Mouse (Mus musculus) small intestine, adult 2 months (tissue): Measurements from ENCODE around the gene Tnfrsf11a. TPM values are rescaled to one million over a fixed set of nuclear protein-coding genes. Genes with fewer than 3 reads are reported as not detected.

ENCODE experiments used
- H3K27ac ChIP-seq: fragments of 200-500 bp; 2 replicates; pipeline ENCODE4 v1.5.1; 2012; ENCODE audit warnings: low read depth, low read length, control low read depth, inconsistent platforms; ENCODE audit not compliant: insufficient read depth
- H3K27me3 ChIP-seq: fragments of 200-500 bp; 2 replicates; pipeline ENCODE4 v1.6.1; 2012; ENCODE audit warnings: mild to moderate bottlenecking, moderate library complexity, low read length, inconsistent platforms; ENCODE audit not compliant: control insufficient read depth, insufficient read depth
- H3K36me3 ChIP-seq: fragments of 200-500 bp; 2 replicates; pipeline ENCODE4 v1.6.1; 2012; ENCODE audit warnings: mild to moderate bottlenecking, low read length, control low read depth, inconsistent platforms; ENCODE audit not compliant: control insufficient read depth, insufficient read depth
- H3K4me1 ChIP-seq: fragments of 200-500 bp; 2 replicates; pipeline ENCODE4 v1.6.1; 2012; ENCODE audit warnings: low read length, inconsistent platforms, mixed read lengths; ENCODE audit not compliant: control insufficient read depth, insufficient read depth, insufficient read length
- H3K4me3 ChIP-seq: fragments of 200-500 bp; 2 replicates; pipeline ENCODE4 v1.5.1; 2012; ENCODE audit warnings: low read depth, mild to moderate bottlenecking, control low read depth, inconsistent platforms, low read length, moderate library complexity
- CTCF ChIP-seq: fragments of 200-500 bp; IDR thresholded peaks from 2 replicates; pipeline ENCODE4 v1.5.1; 2012; ENCODE audit warnings: low read depth, mild to moderate bottlenecking, control low read depth, inconsistent platforms, low read length, moderate library complexity, mixed read lengths; ENCODE audit not compliant: insufficient replicate concordance, insufficient read length; ENCODE audit errors: extremely low read depth
- POLR2A ChIP-seq: fragments of 200-500 bp; IDR thresholded peaks from 2 replicates; pipeline ENCODE4 v1.6.1; 2012; ENCODE audit warnings: low read depth, mild to moderate bottlenecking, control low read depth, inconsistent platforms, low read length, moderate library complexity
- WGBS: fragments of 180-500 bp; shearing (Covaris S2); methylation state at CpG from one replicate; pipeline ENCODE4 v1.1.7; 2018; 5-methylcytosine and 5-hydroxymethylcytosine counted together
- polyA plus RNA-seq: library from polyadenylated mRNA; depleted of rRNA; stranded (reverse); fragments of >200 nt; gene quantifications from 2 replicates; pipeline ENCODE4 v1.2.3, GENCODE M21; 2012

The Tnfrsf11a gene
- polyA plus RNA-seq, 1 experiment: 47.7 TPM

DNA sequence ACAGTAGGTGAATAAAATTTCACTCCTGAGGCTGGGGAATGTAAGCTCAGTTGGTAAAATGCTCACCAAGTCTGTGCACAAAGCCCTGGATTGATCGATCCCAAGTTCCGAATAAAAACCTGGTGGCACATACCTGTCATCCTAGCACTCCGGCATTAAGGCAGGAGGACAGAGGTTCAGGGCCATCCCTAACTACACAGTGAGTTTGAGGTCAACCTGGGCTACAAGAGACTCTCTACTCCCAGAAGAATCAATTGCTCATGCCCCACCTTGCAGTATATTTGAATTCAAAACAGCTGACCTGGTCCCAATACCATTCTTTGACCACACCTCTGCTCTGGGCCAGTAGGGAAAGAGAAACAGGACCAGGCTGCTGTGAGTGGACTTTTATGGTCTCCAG is 35.2 kb downstream of the Tnfrsf11a start:
- Histone ChIP-seq H3K4me1 (peaks cover 8% of the 10 kb centered on the region), H3K27ac (no peak overlapping the region), H3K36me3 (peaks cover 52% of the 10 kb centered on the region), H3K27me3 (no peaks in the 10 kb centered on the region), H3K4me3 (no peak overlapping the region)
- 97% methylated on average over 3 of the region's 3 CpGs for WGBS
- TF ChIP-seq CTCF (no peak), POLR2A (no peak)

DNA sequence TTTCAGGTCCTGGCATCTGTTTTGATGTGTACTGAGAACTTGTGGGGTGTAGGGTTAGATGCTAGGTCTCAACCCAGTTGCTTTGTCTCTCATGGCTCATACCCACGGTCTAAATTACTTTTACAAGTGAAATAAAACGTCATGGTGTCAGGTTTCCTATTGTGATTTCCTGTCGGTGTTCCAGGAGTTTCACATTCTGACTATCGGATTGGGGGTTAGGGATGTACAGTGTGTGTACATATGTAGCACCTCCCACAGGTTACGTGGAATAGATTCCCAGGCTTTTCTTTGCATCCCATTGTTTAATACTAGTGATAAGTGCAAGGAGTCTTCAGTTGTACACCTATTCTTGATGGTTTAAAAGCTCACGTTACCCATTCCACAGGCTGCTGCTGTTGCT is 38.5 kb downstream of the Tnfrsf11a start:
- WGBS: 67% methylated on average over 6 of the region's 6 CpGs
- H3K27ac ChIP-seq: no peak overlapping the region

DNA sequence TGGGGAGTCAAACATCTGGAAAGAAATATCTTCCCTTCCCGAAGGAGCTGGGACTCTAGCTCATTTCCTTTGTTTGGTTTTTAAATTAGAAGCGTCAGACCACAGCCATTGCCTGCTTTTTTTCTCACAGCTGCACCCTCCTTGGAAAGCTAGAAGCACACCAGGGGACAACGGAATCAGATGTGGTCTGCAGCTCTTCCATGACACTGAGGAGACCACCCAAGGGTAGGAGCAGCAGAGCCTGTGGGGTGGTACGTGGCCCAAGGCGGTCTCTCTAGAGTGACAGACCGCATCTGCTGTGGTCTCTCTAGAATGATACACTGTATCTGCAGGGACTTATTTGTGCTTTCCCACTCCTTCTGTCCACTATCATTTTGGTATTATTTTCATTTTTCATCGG is 39.2 kb downstream of the Tnfrsf11a start:
- Histone ChIP-seq H3K4me1 (no peaks in the 10 kb centered on the region; the same call in 1 of the 2 replicates), H3K27me3 (no peaks in the 10 kb centered on the region), H3K36me3 (peaks cover 47% of the 10 kb centered on the region), H3K4me3 (no peak overlapping the region), H3K27ac (no peak overlapping the region)
- TF ChIP-seq CTCF (no peak), POLR2A (no peak)
- 73% methylated on average over 7 of the region's 7 CpGs for WGBS

More for the DNA sequence above, 38.5 kb downstream of the Tnfrsf11a start:
- no peak for TF ChIP-seq POLR2A
- TF ChIP-seq CTCF: no peak
- H3K36me3 ChIP-seq: peaks cover 50% of the 10 kb centered on the region
- H3K4me3 ChIP-seq: no peak overlapping the region
- no peaks in the 10 kb centered on the region for H3K27me3 ChIP-seq
- H3K4me1 ChIP-seq: peaks cover 2% of the 10 kb centered on the region; the same call in 1 of the 2 replicates

DNA sequence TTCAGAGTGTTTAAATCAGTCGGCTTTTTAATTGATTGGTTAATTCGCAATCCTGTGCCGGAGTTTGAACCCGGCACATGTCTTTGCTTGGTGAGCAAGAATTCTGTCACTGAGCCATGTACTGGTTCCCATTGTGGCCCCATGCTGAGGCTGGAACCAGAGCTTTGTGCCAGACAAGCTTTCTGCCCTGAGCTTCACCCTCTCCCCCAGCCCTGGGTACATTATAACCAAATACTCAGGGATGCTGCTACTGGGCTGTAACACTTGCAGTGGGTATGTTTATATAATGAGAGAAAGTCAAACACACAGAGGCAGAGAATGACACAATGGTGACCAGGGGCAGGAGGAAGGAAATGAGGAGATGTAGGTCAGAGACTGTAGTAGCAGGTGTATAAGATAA is 43.8 kb downstream of the Tnfrsf11a start:
- WGBS: 86% methylated on average over 4 of the region's 4 CpGs
- Histone ChIP-seq H3K4me1 (no peaks in the 10 kb centered on the region), H3K27ac (no peak overlapping the region), H3K36me3 (peaks cover 55% of the 10 kb centered on the region), H3K4me3 (no peak overlapping the region), H3K27me3 (no peaks in the 10 kb centered on the region)
- TF ChIP-seq CTCF (no peak), POLR2A (no peak)

DNA sequence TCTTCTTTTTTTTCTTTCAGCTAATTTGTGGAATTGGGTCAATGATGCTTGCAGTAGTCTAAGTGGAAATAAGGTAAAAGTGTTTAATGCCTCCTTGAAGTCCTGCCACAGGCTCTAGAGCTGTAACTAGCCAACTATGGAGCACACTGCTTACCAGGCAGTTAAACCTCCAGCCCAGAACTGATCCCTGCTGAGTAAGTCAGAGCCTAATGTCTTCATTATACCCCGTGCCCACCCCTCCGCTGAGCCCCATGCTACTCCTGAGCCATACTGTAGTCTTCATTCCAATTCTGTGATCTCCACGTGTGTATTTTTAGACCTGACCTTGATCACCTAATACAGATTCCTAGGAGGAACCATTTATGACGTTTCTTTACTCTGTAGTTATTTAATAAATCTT is 44.5 kb downstream of the Tnfrsf11a start:
- TF ChIP-seq CTCF (no peak), POLR2A (no peak)
- Histone ChIP-seq H3K4me1 (no peaks in the 10 kb centered on the region), H3K27me3 (no peaks in the 10 kb centered on the region), H3K36me3 (peaks cover 53% of the 10 kb centered on the region), H3K4me3 (no peak overlapping the region), H3K27ac (no peak overlapping the region)
- 72% methylated on average over 4 of the region's 4 CpGs for WGBS

DNA sequence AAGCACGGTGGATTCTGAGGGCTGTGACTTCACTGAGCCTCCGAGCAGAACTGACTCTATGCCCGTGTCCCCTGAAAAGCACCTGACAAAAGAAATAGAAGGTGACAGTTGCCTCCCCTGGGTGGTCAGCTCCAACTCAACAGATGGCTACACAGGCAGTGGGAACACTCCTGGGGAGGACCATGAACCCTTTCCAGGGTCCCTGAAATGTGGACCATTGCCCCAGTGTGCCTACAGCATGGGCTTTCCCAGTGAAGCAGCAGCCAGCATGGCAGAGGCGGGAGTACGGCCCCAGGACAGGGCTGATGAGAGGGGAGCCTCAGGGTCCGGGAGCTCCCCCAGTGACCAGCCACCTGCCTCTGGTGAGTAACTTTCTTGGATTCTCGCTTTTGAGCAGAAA is 46.9 kb downstream of the Tnfrsf11a start:
- H3K27me3 ChIP-seq: no peaks in the 10 kb centered on the region
- peaks cover 56% of the 10 kb centered on the region for H3K36me3 ChIP-seq
- H3K4me1 ChIP-seq: no peaks in the 10 kb centered on the region
- no peak for TF ChIP-seq POLR2A
- TF ChIP-seq CTCF: no peak
- H3K4me3 ChIP-seq: no peak overlapping the region
- 94% methylated on average over 7 of the region's 7 CpGs for WGBS
- H3K27ac ChIP-seq: no peak overlapping the region

DNA sequence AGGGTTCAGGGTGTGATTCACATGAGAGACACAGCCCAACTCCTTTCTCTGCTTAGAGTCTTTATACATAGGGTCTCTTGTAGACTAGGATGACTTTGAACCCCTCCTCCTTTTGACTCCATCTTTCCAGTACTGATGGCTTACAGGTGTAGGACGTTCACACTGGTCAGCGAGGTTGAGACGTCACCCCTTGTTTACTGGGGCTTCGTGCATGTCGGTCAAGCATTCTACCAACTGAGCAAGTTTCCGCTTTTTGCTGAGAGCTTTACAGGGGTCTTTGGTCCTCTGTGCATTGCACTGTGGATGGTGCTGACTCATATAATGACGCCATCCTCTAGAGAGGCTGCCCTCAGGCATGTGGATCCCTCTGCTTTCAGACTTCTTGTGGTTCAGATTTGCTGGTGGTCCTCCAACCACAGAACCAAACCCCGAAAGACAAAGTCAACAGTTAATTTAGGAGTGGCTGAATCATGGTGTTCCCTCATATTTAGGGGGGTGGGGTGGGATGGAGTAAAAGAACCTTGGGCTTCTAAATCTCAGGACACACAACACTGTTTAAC is 47.3 kb downstream of the Tnfrsf11a start:
- Histone ChIP-seq H3K27ac (no peak overlapping the region), H3K36me3 (peaks cover 53% of the 10 kb centered on the region), H3K27me3 (no peaks in the 10 kb centered on the region), H3K4me3 (no peak overlapping the region), H3K4me1 (no peaks in the 10 kb centered on the region)
- TF ChIP-seq POLR2A (no peak), CTCF (no peak)
- 89% methylated on average over 8 of the region's 8 CpGs for WGBS

DNA sequence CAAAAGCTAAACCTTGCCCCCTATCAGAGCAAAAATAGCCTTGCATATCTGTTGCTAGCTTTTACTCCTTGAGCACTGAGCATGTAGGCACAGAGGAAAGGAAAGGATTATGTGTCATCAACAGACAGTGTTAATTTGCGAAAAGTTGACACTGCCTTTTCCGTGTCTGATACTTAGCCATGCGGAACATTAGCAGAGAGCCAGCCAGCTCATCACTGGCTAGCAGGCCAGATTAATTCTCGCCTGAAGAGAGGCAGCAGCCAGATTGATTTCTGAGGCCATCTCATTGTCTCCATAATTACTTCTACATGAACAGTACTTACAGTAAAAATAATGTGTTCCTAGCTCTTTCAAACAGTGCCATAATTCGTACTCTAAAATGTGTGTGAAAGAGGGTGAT is 48.7 kb downstream of the Tnfrsf11a start:
- H3K4me1 ChIP-seq: no peaks in the 10 kb centered on the region
- WGBS: 86% methylated on average over 5 of the region's 5 CpGs
- no peak for TF ChIP-seq CTCF
- TF ChIP-seq POLR2A: no peak
- H3K4me3 ChIP-seq: no peak overlapping the region
- H3K27me3 ChIP-seq: no peaks in the 10 kb centered on the region
- H3K36me3 ChIP-seq: peaks cover 51% of the 10 kb centered on the region
- H3K27ac ChIP-seq: no peak overlapping the region
